Mouse (Mus musculus) adrenal gland, postnatal 36 days (tissue): ENCODE results near the gene Ush2a. TPM values are rescaled to one million over a fixed set of nuclear protein-coding genes. Genes with fewer than 3 reads are reported as not detected.

Experiments used
- DNase-seq, 2 experiments: peaks; one replicate each; pipeline ENCODE4 v3.0.0; 2021; ENCODE audit warnings: mixed read lengths in 1 of 2
- total RNA-seq, 2 experiments: library from RNA; stranded (reverse); gene quantifications; 2 replicates each; pipeline ENCODE4 v1.2.3; 2021

Gene Ush2a
- total RNA-seq, 2 experiments from 2014 or later = 0.07 TPM; not detected in 1

GRCm38 (mm10) chr1:188772516-188773229 lies 510.9 kb downstream of the Ush2a start:
- no peak for DNase-seq

GRCm38 (mm10) chr1:188773631-188774030 lies 511.8 kb downstream of the Ush2a start:
- no peak for DNase-seq

- DNase-seq = no peak
Measured at GRCm38 (mm10) chr1:188777556-188778161, 515.8 kb downstream of the Ush2a start.

- DNase-seq = no peak
Measured at GRCm38 (mm10) chr1:188785056-188785455, 523.2 kb downstream of the Ush2a start.

- no peak for DNase-seq
Measured at GRCm38 (mm10) chr1:188805069-188805468, 543.2 kb downstream of the Ush2a start.

GRCm38 (mm10) chr1:188805852-188806251 lies 544.0 kb downstream of the Ush2a start:
- no peak for DNase-seq

GRCm38 (mm10) chr1:188810631-188811030 lies 548.8 kb downstream of the Ush2a start:
- no peak for DNase-seq

GRCm38 (mm10) chr1:188815072-188815471 lies 553.2 kb downstream of the Ush2a start:
- no peak for DNase-seq

- DNase-seq = no peak
Measured at GRCm38 (mm10) chr1:188824195-188824594, 562.4 kb downstream of the Ush2a start.

- no peak for DNase-seq
Measured at GRCm38 (mm10) chr1:188824878-188825532, 563.2 kb downstream of the Ush2a start.

- DNase-seq = no peak
Measured at GRCm38 (mm10) chr1:188830527-188831407, 568.9 kb downstream of the Ush2a start.

GRCm38 (mm10) chr1:188833906-188834305 lies 572.1 kb downstream of the Ush2a start:
- DNase-seq = no peak

GRCm38 (mm10) chr1:188834770-188835169 lies 572.9 kb downstream of the Ush2a start:
- no peak for DNase-seq

- DNase-seq = no peak
Measured at GRCm38 (mm10) chr1:188837613-188838295, 575.9 kb downstream of the Ush2a start.

GRCm38 (mm10) chr1:188847242-188847641 lies 585.4 kb downstream of the Ush2a start:
- DNase-seq = no peak

GRCm38 (mm10) chr1:188852776-188853175 lies 591.0 kb downstream of the Ush2a start:
- DNase-seq = no peak

GRCm38 (mm10) chr1:188854240-188854639 lies 592.4 kb downstream of the Ush2a start:
- DNase-seq = no peak

GRCm38 (mm10) chr1:188855034-188855433 lies 593.2 kb downstream of the Ush2a start:
- no peak for DNase-seq

GRCm38 (mm10) chr1:188859718-188860117 lies 597.9 kb downstream of the Ush2a start:
- no peak for DNase-seq

- no peak for DNase-seq
Measured at GRCm38 (mm10) chr1:188865881-188866280, 604.1 kb downstream of the Ush2a start.

GRCm38 (mm10) chr1:188866515-188866914 lies 604.7 kb downstream of the Ush2a start:
- DNase-seq = no peak
